Mouse (Mus musculus): ENCODE results near the gene Nos3. TPM values are rescaled to one million over a fixed set of nuclear protein-coding genes. Genes with fewer than 3 reads are reported as not detected.

The Nos3 gene
- 8.8 and 9.0 TPM in 2 replicates for polyA plus RNA-seq (2016; fragmentation: Nextera tagmentation; extraction: Ambion mirVana)

DNA sequence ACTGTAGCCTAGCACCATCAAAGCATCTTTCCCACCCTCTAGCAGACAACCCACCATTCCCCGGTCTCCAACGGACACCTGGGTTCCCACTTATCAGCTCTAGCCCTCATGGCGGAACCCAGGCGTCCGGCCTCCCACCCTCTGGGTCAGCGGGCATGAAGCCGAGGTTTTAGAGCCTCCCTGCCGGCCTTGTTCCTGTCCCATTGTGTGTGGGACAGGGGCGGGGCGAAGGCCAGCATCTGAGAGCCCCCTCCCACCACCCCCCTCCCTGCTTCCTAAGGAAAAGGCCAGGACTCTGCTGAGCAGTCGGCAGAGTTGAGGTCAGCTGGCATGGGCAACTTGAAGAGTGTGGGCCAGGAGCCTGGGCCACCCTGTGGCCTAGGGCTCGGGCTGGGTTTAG is at the start of gene Nos3:
Nos3 (plus strand) TSS at position 303 of the 400 bp plus-strand sequence.
- no peak within 1 kb of the TSS for H3K4me2 ChIP-seq (replicated peaks)
- H3K4me1 ChIP-seq: no peaks in the 10 kb centered on the region
- WGBS: 37% methylated on average over 12 of the region's 12 CpGs
- H3K9me3 ChIP-seq (replicated peaks): no peaks in the 10 kb centered on the region
- no peak within 1 kb of the TSS for H3K4me3 ChIP-seq
- H3K27me3 ChIP-seq: no peaks in the 10 kb centered on the region
- no peak for ATAC-seq (ENCODE audit: low FRiP score)
- no peaks in the 10 kb centered on the region for H3K36me3 ChIP-seq
- no peak within 1 kb of the TSS for H3K27ac ChIP-seq
- 0 out of 2 replicates have a peak within 1 kb of the TSS, but pooled peaks have one; percentile 42 for H3K9ac ChIP-seq

DNA sequence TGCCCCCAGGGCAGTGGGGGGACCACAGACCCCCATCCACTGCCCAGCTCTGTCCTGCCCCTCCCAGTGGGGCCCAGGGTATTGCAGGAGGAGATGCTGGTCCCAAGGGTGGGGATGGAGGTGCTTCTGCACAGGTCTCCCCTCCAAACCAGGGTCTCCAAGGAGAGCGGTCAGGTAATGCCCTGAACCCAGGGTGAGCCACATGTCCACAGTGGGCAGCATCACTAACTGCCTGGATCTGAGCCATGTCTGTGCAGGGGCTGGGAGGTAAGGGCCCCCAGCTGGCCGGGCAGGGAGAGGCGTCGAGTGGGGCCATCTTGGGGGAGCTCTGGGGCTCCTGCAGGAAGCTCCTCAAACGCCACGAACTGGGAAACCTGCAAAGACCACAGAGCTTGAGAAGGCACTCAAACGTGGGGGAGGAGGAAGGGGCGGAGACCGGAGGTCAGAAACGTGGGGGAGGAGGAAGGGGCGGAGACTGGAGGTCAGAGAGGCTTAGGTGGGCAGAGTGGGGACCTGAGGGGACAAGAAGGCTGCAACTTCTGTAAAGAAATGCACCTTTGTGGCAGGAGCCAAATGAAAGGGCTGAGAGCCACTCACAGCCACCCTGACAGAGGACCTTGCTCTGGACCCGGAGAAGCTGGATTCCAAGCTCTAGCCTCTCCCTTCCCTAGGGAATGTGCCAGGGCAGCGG is 44.7 kb upstream of the Nos3 start:
- Histone ChIP-seq H3K4me3 (no peak overlapping the region; the same call in 1 of the 2 replicates), H3K4me1 (peaks cover 35% of the 10 kb centered on the region), H3K27me3 (peaks cover 9% of the 10 kb centered on the region; the same call in 1 of the 2 replicates), H3K4me2 (replicated peaks) (peak overlapping the region; percentile 17; the same call in 1 of the 2 replicates), H3K9ac (0 out of 2 replicates have a peak overlapping the region, but pooled peaks have one; percentile 57), H3K27ac (peak overlapping the region; percentile 23; the same call in 1 of the 2 replicates), H3K36me3 (peaks cover 21% of the 10 kb centered on the region), H3K9me3 (replicated peaks) (peaks cover under 1% of the 10 kb centered on the region; the same call in 1 of the 2 replicates)
- 19% methylated on average over 13 of the region's 13 CpGs for WGBS
- peak; percentile 8; the same call in 1 of the 2 replicates for ATAC-seq (ENCODE audit: low FRiP score)

- 38% methylated on average over 6 of the region's 6 CpGs for WGBS
- Histone ChIP-seq H3K9ac (0 out of 2 replicates have a peak overlapping the region, but pooled peaks have one; percentile 57), H3K4me3 (no peak overlapping the region), H3K36me3 (peaks cover 26% of the 10 kb centered on the region), H3K27ac (no peak overlapping the region), H3K4me1 (peaks cover 35% of the 10 kb centered on the region), H3K27me3 (peaks cover 14% of the 10 kb centered on the region; the same call in 1 of the 2 replicates), H3K9me3 (replicated peaks) (no peaks in the 10 kb centered on the region), H3K4me2 (replicated peaks) (0 out of 2 replicates have a peak overlapping the region, but pooled peaks have one; percentile 17)
- ATAC-seq (ENCODE audit: low FRiP score): no peak
Measured at GRCm38 (mm10) chr5:24320467-24320813, 44.2 kb upstream of the Nos3 start.

- Histone ChIP-seq H3K4me2 (replicated peaks) (no peak overlapping the region), H3K36me3 (peaks cover 30% of the 10 kb centered on the region), H3K4me1 (peaks cover 35% of the 10 kb centered on the region), H3K9ac (peak overlapping the region; percentile 57; the same call in 1 of the 2 replicates), H3K4me3 (no peak overlapping the region), H3K27me3 (peaks cover 18% of the 10 kb centered on the region; the same call in 1 of the 2 replicates), H3K27ac (no peak overlapping the region), H3K9me3 (replicated peaks) (no peaks in the 10 kb centered on the region)
- WGBS: 48% methylated on average over 5 of the region's 5 CpGs
- ATAC-seq (ENCODE audit: low FRiP score): no peak
Measured at GRCm38 (mm10) chr5:24320894-24321293, 43.7 kb upstream of the Nos3 start.

DNA sequence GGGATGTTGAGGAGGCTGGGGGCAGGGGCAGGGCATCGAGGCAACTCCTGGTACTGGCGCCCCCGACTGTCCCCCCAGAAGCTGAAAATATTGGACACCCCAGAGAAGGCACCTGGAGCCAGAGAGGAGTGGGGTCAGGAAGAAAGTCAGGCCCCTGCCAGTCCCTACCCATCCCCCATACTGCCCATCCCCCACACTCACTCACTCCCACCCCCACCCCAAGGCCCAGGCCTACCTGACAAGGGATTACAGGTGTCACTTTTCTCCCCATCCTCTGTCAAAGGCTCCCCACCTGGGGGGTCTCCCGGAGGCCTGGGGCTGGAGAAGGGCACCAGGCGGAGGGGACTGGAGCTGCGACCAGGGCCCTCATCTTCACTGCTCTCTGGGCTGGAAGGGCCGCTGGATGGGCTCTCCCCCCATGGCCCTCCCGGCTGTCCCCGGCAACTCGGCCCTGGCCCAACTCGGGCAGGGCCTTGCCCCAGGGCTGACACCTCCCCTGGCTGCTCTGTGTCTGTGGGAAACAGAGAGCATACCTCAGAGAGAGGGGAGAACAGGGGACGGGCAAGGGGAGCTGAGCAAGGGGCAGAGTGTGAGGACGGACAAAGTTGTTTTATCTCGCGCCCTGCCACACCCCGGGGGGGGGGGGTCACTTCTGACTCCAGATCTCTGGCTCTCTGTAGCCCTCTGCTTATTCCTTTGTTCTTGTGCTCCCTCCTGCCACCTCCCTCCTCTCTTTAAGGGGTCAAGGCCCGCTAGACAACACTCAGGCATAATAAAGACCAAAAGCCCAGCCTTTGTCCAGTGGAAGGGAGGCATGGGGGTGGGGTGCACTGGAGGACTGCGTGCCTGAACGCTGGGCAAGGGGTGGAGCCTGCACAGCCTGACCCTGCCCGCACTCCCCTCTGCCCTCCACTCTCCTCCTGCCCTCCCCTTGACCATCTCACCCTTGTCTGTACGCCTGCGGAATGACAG is 42.6 kb upstream of the Nos3 start:
- Histone ChIP-seq H3K9ac (peak overlapping the region; percentile 57), H3K9me3 (replicated peaks) (no peaks in the 10 kb centered on the region), H3K27me3 (peaks cover 18% of the 10 kb centered on the region; the same call in 1 of the 2 replicates), H3K27ac (peak overlapping the region; percentile 70), H3K4me3 (no peak overlapping the region), H3K36me3 (peaks cover 38% of the 10 kb centered on the region), H3K4me1 (peaks cover 35% of the 10 kb centered on the region), H3K4me2 (replicated peaks) (peak overlapping the region; percentile 31)
- ATAC-seq (ENCODE audit: low FRiP score): peak; percentile 17; the same call in 1 of the 2 replicates
- WGBS: 7% methylated on average over 21 of the region's 22 CpGs

- no peak overlapping the region for H3K4me3 ChIP-seq
- no peak overlapping the region for H3K4me2 ChIP-seq (replicated peaks)
- H3K27me3 ChIP-seq: peaks cover 18% of the 10 kb centered on the region; the same call in 1 of the 2 replicates
- H3K27ac ChIP-seq: no peak overlapping the region
- H3K9ac ChIP-seq: no peak overlapping the region
- no peak for ATAC-seq (ENCODE audit: low FRiP score)
- 54% methylated on average over 14 of the region's 14 CpGs for WGBS
- H3K9me3 ChIP-seq (replicated peaks): no peaks in the 10 kb centered on the region
- H3K36me3 ChIP-seq: peaks cover 35% of the 10 kb centered on the region
- peaks cover 51% of the 10 kb centered on the region for H3K4me1 ChIP-seq
Measured at GRCm38 (mm10) chr5:24325251-24325650, 39.4 kb upstream of the Nos3 start.

- no peak overlapping the region for H3K27ac ChIP-seq
- no peak overlapping the region for H3K4me2 ChIP-seq (replicated peaks)
- peaks cover 32% of the 10 kb centered on the region for H3K36me3 ChIP-seq
- WGBS: 94% methylated on average over 15 of the region's 15 CpGs
- no peak for ATAC-seq (ENCODE audit: low FRiP score)
- H3K9me3 ChIP-seq (replicated peaks): no peaks in the 10 kb centered on the region
- H3K4me1 ChIP-seq: peaks cover 43% of the 10 kb centered on the region
- H3K9ac ChIP-seq: no peak overlapping the region
- peaks cover 18% of the 10 kb centered on the region; the same call in 1 of the 2 replicates for H3K27me3 ChIP-seq
- H3K4me3 ChIP-seq: no peak overlapping the region
Measured at GRCm38 (mm10) chr5:24326166-24326841, 38.3 kb upstream of the Nos3 start.

DNA sequence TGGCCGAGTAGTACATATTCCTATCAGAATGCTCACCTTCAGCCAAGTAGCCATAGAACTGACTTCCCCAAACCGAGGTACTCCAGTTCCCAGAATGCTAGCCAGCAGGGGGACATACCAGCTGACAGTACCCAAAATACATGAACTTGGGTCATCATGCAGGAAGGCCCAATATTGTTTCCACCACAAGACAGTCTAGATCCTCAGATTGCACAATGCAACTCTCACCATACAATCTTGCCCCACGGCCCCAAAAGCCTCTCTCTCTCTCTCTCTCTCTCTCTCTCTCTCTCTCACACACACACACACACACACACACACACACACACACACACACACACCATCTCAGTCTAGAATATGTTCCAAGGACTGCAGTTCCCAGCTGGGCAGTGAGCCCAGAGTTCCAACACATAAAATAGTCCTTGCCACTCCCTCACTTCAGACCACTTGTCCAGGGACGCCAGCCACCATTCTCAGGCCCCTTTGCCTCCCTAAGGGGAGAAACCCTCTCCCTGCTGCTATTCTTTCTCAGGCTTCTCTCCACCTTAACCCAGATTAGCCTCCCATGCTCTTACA is 37.7 kb upstream of the Nos3 start:
- no peak overlapping the region for H3K27ac ChIP-seq
- H3K4me1 ChIP-seq: peaks cover 36% of the 10 kb centered on the region
- no peak overlapping the region for H3K4me3 ChIP-seq
- no peaks in the 10 kb centered on the region for H3K9me3 ChIP-seq (replicated peaks)
- peaks cover 36% of the 10 kb centered on the region for H3K36me3 ChIP-seq
- no peak overlapping the region for H3K9ac ChIP-seq
- H3K27me3 ChIP-seq: peaks cover 18% of the 10 kb centered on the region; the same call in 1 of the 2 replicates
- H3K4me2 ChIP-seq (replicated peaks): no peak overlapping the region
- 80% methylated on average over 4 of the region's 4 CpGs for WGBS
- ATAC-seq (ENCODE audit: low FRiP score): no peak

DNA sequence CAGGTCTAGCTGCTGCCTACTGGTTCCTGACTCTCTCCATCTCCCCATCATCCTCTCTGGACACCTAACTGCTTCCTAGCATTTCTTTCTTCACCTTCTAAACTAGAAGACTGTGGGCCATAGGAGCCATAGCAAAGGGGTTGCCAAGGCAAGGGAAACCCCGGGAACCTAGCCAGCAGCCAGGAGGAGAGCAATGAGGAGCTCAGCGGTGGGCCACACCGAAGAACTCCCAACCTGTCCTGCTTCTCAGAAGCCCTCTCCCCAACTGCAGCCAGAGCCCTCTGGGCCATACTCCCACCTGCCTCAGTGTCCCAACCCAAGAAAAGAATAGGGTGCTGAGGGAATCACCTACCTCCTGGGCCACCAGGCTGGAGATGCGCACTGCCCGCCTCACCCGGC is 35.8 kb upstream of the Nos3 start:
- Histone ChIP-seq H3K4me3 (peak overlapping the region; percentile 25), H3K4me1 (peaks cover 26% of the 10 kb centered on the region), H3K9me3 (replicated peaks) (no peaks in the 10 kb centered on the region), H3K36me3 (peaks cover 35% of the 10 kb centered on the region), H3K9ac (peak overlapping the region; percentile 65), H3K4me2 (replicated peaks) (peak overlapping the region; percentile 66), H3K27me3 (peaks cover 18% of the 10 kb centered on the region; the same call in 1 of the 2 replicates), H3K27ac (peak overlapping the region; percentile 90)
- WGBS: 72% methylated on average over 6 of the region's 6 CpGs
- ATAC-seq (ENCODE audit: low FRiP score): no peak; the same call in 1 of the 2 replicates

DNA sequence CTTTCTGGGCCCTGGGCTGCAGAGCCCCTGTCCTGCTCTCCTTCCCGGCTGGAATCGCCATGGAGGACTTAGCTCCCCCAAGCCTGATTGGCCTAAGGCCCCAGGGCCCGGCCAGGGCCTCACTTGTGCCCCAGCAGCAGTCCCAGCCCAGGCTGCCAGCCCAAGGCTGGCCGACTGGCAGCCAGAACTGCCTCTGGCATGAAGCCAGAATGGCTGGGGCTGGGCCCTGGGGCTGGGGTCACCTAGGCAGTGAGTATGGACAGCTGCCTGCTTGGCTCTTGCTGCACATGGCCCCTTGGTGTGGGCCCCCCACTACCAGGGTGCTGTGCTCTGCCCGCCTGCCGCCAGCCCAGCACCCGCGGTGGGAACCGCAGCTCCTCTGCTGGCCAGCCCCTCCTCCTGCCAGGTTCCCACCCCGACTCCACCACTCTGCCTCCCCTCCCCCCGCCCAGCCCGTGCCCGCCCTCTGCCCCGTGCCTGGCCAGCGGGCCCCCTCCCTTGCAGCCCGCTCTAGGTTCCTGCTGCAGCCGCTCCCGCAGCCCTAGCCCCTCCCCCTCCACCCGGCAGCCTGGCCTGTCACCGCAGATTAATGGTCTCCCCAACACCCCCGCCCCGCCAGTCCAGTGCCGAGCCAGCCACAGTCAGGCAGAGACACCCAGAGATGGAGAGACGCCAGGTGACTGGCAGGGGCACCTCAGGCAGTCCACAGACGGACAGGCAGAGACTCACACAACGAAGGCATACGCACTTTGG is 35.2 kb upstream of the Nos3 start:
- H3K9me3 ChIP-seq (replicated peaks): no peaks in the 10 kb centered on the region
- H3K4me3 ChIP-seq: peak overlapping the region; percentile 25
- H3K27me3 ChIP-seq: peaks cover 14% of the 10 kb centered on the region; the same call in 1 of the 2 replicates
- peak; percentile 88 for ATAC-seq (ENCODE audit: low FRiP score)
- WGBS: 3% methylated on average over 27 of the region's 27 CpGs
- peak overlapping the region; percentile 90 for H3K27ac ChIP-seq
- H3K9ac ChIP-seq: peak overlapping the region; percentile 65
- peak overlapping the region; percentile 66 for H3K4me2 ChIP-seq (replicated peaks)
- H3K36me3 ChIP-seq: peaks cover 29% of the 10 kb centered on the region
- H3K4me1 ChIP-seq: peaks cover 26% of the 10 kb centered on the region

DNA sequence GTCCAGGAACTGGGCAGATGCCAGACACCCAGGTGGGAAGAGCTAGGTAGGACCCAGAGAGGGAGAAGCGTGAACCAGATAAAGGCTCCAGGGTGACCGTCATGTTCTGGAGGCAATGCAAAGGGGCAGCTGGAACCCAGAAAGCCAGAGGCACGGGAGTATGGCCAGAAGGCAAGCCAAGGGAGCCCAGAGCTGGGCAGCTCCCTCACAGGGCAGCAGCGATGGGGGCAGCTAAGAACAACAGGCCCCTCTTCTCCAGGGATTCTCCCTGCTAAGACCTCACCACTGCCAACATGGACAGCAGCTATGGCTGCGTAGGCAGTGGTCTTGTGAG is 34.7 kb upstream of the Nos3 start:
- Histone ChIP-seq H3K27me3 (peaks cover 9% of the 10 kb centered on the region; the same call in 1 of the 2 replicates), H3K4me2 (replicated peaks) (peak overlapping the region; percentile 66), H3K36me3 (peaks cover 24% of the 10 kb centered on the region), H3K9me3 (replicated peaks) (no peaks in the 10 kb centered on the region), H3K4me3 (no peak overlapping the region), H3K27ac (peak overlapping the region; percentile 90), H3K9ac (peak overlapping the region; percentile 65), H3K4me1 (peaks cover 31% of the 10 kb centered on the region)
- WGBS: 40% methylated on average over 5 of the region's 5 CpGs
- ATAC-seq (ENCODE audit: low FRiP score): no peak

Data from hindbrain, embryonic 12.5 days (tissue).